Mouse (Mus musculus): ENCODE data around the gene Eno1.
"Not testable (repeated sequence)": the region's sequence is repeated elsewhere in the genome, so short reads cannot be mapped to it uniquely, and the experiment has no call there.

Gene Eno1

DNA sequence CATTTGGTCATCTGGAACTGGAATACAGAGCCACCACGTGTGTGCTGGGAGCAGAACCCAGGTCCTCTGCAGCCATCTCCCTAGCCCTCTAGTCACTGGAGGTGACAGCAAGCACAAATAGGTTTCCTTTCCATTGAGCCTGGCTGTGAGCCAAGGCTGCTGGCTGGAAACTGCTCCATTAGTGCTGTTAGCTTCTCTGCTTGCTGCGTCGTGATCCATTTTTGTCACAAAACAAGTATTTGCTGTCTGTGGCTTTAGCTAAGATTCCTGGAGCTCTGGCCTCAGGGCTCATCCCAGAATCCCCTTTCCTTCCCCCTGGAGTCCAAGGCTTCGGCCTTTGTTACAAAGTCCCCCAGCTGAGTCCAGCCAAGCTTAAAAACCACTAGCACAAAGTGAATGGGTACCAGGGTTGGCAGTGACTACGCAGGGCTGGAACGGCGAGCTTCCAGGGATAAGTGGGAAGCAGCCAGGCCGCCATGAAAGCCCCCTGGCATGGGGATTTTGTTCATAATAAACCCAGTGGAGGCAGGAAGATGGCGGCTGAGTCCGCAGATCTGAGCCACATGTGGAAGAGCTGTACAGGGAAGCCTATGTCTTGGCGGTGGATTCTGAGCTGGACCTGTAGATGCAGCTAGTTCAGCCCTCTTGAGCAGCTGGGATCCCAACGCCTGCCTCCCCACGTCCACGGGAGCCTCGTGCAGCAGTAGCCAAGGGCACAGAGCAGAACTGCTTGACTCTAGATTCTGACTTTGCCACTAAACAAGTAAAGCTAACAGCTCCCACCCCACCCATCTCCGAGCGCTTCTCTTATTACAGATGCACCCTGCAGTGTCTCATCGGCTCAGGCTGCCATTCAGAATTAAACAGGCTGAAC lies 14.3 kb downstream of the Eno1 start:
- peak; percentile 73 to 83 for DNase-seq

DNA sequence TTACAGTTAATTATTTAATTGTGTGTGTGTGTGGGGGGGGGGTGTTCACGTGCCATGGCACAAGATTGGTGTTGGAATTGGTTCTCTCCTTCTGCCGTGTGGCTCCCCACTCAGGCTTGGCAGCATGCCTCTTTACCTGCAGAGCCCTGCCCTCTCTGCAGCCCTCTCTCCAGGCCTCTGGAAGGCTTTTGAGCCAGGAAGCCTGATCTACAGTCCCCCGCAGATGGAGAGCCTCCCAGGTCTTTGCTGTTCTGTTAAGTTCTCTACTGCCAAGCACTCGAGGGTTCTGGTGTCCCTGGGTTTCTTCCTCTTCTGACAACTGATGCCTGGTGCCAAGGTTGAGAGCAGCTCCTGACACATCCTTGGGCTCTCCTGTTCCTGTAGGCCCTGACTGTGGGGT lies 17.9 kb downstream of the Eno1 start:
- DNase-seq = peak; percentile 91 to 96

DNA sequence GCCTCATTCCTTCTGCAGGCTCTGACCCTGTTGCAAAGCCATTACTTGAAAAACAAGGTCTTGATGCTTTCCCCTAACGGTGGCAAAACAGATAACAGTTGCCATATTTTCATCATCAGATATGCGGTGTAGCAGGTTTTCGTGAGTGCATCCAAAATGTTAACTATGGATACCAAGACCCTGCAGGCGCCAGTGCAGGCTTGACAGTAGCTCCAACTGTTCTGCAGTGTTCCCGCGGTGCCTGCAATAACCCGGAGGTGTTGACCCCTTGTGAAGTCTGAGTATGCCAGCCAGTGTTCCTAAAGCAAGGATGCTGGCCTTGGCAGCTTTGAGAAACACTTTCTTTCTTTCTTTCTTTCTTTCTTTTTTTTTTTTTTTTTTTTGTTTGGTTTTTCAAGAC lies 18.7 kb downstream of the Eno1 start:
- no peak for DNase-seq

DNA sequence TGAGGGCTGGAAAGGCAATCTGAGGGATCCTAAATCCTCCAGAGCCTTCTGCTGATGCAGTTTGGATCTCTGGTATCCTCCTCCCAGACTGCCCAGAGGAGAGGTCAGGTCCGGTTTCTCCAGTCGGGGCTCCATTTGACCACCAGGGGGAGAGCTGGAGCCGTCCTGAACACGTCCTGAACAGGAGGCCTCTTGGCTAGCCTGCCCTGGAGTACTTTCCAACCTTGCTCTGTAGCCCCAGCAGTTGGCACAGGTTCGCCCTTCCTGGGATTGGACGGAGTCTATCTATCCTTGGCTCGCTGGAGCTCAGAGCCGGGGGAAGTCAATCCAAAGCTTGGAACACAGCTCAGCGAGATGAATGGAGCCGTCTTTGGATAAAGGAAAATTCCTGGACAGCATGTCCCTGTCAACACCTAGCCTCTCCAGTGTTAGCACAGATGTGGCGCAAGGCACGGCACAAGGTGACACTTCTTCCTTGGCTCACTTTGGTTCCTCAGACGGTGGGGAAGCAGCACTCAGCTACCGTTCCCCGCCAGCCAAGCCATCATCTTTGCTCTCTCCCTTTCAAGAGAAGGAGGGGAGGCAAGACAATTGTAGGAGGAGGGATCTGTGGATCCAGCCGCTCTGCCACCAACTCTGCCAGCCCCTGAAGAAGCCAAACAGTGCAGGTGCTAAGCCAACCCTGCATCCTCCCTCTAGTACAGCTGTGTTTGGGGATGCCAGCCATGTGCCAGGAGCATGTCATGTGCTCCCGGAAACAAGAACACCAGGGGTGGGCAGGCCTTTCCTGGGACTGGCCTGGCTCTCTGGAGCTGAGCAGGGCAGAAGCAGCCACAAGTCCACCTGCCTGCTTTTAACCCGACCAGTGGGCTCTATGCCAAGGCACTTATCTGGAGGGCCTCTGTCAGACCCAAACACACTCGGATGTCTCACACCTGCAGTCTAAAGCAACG lies 21.0 kb downstream of the Eno1 start:
- DNase-seq = peak; percentile 98 to 99

DNA sequence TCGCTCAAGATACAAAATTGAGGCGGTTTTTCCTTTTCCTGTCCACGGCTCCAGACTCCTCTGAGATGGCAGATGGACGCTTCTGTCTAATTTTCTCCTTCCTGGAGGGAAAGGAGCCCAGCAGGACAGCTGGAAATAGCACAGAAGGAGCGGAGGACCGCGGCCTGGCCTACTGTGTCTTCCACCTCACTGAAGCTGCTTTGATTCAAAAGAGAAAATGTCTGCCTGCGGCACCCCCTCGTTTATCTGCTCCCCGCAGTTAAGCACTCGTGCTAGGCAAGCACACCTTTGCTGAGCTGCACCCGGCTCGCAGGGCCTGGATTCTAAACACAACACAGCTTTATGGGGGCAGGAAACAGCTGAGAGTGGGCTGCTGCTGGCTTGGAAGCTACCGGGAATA lies 21.9 kb downstream of the Eno1 start:
- DNase-seq = peak; percentile 80 to 82

DNA sequence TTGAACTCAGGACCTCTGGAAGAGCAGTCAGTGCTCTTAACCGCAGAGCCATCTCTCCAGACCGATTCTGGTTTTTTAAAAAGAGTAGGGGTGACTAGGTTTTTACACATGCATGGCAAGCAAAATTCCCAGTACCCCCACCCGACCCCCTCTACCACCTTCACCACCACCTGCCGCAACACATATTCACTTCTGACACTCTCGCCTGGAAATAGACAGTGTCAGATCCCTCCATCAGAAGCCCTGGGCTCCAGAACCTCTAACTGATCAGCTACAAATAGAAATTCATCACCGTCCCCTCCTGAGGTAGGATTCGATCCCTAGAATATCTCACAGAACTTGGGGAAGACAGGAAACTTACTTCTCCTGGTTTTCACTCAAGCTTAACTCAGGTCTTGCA lies 23.1 kb downstream of the Eno1 start:
- DNase-seq = no peak

DNA sequence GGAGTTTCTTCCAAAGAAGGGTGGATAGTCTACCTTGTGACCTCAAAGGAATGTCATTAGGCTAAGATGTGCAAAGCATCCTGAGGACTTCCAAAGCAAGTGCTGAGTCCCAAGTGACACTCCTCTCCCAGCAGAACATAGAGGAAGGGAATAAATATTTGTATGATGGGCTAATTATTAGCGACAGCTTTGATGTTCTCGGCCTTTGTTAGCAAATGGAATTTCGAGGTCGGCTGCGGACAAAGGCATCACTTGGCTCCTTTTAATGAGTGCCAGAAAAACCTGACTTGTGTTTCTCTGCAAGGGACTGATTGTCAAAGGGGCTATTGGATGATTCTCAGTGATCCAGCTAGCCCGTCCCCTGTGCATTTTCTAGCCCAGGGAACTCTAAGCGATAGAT lies 23.6 kb downstream of the Eno1 start:
- DNase-seq = no peak

DNA sequence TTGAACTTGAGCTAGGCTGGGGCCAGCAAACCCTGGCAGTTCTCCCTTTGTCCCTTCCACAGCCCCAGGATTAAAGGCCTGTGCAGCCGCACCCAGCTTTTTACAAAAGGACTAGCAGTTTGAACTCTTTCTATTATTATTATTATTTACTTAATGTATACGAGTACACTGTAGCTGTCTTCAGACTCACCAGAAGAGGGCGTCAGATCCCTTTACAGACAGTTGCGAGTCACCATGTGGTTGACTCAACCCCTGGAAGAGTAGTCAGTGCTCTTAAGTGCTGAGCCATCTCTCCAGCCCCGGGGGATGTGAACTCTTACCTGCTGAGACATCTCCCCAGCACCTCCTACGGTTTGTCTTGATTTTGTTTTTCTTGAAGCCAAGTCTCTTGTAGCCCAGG lies 24.2 kb downstream of the Eno1 start:
- DNase-seq = no peak

DNA sequence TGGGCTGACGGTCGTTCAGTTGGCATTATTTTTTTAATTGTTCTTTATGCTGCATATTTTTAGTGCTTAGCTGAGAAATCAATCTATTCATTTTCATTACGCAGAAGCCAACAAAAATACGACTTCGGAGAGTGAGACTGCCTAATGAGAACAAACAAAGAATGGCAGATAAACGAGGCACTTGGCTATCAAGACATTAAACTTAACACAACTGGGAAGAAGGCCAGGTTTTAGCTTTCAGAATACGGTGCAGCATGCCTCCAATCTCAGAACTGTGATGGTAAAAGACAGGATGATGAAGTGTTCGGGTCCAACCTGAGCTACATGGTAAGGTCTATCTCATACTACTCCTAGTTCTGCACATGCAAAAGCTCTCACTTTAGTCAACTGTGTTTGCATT lies 25.8 kb downstream of the Eno1 start:
- DNase-seq = no peak

DNA sequence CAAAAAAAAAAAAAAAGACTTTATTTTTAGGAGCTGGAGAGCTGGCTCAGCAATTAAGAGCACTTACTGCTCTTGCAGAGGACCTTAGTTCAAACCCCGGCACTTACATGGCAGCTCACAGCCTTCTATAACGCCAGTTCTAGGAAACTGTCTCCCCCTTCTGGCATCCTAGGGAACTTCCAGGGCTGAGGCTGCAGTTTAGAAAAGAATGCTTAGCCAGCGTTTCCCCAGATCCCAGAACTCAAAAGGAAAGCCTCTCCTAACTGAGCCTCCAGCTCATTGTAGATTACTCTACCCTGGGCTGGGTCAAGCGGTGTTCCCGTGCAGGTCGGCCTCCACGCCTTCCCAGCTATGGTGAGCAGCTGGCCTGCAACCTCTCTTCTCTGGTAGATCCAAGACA lies 28.4 kb downstream of the Eno1 start:
- peak in 1 of 2 experiments; percentile 52 for DNase-seq

DNA sequence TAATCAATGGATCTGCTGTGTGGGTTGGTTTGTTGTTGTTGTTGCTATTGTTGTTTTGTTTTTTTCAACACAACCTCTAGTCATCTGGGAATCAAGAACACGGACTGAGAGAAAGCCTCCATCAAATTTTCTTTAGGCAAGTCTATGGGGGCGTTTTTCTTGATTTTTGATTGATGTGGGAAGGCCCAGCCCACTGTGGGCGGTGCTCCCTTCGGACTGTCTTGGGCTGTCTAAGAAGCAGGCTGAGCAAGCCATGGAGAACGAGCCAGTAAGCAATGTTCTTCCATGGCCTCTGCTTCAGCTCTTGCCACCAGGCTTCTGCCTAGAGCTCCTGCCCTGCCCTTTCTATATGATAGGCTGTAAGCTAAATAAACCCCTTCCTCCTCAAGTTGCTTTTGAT lies 28.9 kb downstream of the Eno1 start:
- DNase-seq = no peak

DNA sequence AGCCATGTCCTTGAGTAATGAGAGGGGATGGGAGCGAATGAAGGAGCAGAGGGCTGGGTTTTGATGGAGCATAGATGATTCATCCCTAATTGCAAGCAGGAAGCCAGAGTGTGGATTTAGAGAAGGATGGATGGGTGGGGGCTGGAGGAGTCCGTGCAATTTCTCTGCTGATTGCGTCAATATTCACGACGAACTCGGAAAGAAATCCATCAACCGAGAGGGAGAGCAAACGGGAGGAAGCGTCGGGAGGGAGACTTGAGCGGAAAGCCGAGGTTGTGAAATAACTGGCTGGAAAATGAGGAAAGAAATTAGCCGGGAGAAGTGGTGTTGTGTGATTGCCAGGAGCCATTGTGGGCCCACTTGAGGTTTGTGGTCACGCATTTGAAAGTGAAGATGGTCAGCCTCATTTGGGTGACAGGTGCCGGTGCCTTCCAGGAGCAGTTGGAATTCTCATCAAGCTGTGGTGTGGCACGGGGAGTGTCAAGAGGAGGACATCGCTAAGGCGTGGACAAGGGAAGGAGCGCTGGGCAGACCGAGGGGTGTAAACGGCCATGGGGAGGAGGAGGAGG lies 30.2 kb downstream of the Eno1 start:
- DNase-seq = no peak

DNA sequence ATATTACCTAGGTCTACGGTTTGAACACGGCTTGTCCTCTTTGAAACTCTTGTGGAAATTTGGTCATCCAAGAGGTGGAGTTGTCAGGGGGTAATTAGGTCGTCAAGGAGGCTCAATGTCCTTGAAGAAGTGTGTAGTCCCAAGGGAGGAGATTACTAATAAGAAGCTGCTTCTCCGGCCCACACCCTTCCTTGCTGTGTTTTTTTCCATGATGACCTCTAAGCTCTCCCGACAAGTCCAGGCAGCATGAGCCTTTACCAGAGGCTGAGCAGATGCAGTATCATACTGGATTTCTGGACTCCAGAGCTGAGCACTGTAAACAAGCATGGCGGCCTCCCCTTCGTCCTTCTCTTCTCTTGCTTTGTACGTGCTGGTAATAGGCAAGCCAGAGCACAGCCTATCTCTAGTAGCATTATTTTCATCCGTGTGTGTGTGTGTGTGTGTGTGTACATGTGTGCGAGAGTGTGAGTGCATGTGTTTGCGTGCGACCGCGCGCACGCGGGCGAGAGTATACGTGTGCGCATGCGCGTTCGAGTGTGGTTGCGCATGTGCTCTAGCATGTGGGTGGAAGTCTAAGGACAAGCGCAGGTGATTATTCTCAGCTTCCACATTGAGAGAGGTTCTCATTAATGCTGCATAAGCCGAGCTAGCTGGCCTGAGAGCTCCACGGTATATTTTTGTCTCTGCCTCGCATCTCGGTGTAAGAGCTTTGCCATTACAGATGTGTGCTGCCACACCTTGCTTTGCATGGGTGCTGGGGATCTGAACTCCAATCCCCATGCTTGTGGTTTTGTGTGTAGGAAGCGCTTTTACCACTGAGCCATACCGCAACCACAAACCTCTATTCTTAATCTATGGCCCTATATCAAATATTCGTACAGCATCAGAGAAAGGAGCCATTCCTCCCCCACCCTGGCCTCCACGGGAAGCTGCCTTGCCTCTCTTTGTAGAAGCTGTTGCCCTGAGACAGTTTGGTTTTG lies 32.4 kb downstream of the Eno1 start:
- DNase-seq = no peak

DNA sequence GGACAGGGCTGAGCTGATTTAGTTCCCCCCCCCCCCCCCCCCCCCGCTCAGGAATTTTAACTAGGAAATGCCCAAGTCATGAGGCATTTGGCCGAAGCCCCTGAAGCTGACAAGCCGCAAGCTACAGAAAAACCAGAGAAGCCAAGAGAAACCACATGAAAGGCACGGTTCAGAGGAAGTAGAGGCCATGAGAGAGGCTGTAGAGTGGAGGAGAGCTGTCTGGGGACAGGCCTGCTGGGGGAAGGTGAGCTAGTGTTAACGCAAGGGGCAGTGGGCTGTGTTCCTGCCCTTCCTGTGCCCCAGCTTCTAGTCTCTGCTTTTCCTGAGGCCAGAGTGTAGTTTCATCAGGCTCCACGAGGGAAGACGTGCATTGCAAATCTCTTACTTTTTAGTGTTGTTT lies 33.2 kb downstream of the Eno1 start:
- no peak for DNase-seq

DNA sequence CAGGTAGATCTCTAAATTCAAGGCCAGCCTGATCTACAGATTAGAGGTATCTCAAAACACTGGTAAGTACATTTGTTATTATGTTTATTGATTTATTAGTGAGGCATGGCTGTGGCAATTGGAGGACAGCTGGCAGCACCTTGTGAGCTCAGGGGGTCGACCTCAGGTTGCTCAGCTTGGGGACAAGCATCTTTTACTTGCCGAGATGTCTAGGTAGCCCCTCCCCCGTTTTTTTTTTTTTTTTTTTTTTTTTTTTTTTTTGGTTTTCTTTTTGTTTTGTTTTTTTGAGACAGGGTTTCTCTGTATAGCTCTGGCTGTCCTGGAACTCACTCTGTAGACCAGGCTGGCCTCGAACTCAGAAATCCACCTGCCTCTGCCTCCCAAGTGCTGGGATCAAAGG lies 34.2 kb downstream of the Eno1 start:
- not testable (repeated sequence) for DNase-seq

DNA sequence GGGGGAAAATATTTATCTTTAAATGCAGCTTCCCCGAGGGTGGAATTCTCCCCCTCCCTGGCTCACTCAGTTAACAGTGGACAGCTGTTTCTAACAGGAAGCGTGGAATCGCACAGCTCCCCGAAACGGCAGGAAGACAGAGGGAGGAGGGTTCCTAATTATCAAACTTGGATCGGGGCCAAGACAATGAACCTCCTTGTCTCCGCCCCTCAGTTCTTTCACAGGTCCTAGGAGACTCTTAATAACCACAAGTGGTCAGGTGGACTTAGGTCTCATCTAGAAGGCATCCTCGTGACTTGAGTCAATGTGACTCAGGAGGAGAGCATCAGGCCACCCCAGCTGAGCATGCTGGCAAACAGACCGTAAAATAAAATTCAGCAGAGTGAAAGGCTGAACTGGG lies 36.2 kb downstream of the Eno1 start:
- DNase-seq = peak; percentile 43 to 52

DNA sequence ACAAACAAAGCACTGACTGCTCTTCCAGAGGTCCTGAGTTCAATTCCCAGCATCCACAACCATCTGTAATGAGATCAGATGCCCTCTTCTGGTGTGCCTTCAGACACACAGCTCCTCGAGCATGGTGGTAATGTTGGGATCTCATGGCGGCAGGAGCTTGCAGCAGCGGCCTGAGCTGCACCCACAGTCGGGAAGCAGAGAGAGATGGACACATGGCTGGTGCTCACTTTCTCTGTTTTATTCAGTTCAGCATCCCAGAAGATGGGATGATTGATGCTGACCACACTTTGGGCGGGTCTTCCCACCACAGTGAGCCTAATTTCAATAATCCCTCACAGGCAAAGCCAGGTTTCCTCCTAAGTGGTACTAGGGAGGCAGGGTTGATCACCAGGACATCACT lies 39.0 kb downstream of the Eno1 start:
- no peak for DNase-seq

DNA sequence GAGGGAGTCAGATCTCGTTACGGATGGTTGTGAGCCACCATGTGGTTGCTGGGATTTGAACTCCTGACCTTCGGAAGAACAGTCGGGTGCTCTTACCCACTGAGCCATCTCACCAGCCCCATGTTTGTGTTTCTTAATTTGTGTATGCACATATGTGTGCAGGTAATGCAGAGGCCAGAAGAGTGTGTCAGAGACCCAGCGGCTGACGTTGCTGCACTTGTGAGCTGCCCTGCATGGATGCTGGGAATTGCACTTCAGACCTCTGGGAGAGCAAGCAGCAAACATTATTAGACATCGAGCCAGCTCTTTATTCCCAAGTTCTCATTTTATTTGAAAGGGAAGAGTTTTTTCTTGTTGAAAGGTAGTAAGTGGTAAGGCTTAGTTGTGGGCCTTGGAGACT lies 42.8 kb downstream of the Eno1 start:
- DNase-seq = not testable (repeated sequence)

DNA sequence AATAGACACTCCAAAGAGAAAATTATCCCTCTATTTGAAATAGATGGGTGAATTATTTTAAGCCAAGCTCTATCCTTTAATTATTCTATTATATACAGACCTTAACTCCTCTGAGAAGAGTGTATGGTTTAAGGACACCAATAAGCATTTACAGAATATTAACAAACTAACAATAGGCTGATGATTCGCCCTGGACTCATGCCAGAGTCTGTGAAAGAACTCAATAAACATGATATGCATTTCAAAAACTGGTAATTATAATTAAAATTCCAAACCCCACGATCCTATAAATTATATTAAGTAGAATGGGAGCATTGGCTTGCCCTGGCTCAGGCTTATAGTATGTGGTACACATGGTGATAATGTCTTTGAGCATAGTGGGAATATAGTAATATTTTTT lies 43.5 kb downstream of the Eno1 start:
- DNase-seq = no peak

DNA sequence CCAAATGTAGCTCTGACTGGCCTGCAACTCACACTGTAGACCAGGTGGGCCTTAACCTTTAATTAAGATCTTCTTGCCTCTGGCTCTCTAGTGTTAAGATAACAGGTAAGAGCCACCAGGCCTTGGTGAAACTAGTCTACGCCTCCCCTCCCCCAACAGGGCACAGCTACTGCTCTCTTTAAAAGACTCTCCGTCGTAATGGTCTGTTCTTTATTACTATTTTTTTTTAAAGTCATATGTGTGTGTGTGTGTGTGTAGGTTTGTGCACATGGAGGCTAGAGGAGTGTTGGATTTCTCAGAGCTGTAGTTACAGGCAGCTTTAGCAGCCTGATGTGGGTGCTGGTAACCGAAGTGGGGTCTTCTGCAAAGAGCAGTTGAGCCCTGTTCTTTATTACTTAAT lies 43.9 kb downstream of the Eno1 start:
- peak; percentile 34 to 54 for DNase-seq

DNA sequence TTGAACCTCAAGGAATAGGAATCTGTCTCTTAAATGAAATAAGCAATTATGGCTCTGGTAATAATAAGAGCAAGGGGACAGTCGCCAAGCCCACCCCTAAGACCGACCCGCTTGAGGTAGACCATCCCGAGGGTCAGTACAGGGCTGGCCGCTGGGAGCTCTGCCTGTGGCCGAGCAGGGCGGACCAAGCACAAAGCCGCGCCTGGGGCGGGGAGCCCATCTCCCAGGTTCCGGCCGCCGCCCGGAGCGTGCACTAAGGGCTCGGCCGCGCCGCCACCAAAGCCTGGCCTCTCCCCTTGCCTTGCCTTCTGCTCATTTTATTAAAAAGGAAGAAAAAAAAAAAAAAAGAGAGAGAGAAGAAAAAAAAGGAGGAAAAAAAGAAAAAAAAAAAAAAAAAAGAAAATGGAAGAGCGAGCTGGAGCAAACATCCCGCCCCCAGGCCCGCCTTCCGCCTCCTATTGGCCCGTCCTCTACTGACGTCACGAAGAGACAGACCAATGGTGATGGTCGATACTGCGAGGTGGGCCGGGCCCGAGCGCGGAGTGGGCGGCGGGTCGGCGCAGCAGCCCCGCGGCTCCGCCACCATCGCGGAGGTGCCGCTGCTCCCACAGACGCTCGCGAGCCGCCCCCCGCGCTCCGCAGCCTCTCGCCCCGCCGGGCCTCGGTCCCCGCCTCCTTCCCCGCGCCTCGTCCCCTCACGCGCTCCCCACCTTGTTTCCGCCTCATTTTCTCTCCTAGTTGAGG lies 44.7 kb downstream of the Eno1 start, which contains the start of gene Rere:
Gene Rere (plus strand): TSS at position 629 of the 744 bp plus-strand sequence.
- DNase-seq = peak; percentile 99 to 100

Data from cerebellum, postnatal 14 days (tissue).